Mouse (Mus musculus): Measurements from ENCODE around the gene Sorl1.

DNA sequence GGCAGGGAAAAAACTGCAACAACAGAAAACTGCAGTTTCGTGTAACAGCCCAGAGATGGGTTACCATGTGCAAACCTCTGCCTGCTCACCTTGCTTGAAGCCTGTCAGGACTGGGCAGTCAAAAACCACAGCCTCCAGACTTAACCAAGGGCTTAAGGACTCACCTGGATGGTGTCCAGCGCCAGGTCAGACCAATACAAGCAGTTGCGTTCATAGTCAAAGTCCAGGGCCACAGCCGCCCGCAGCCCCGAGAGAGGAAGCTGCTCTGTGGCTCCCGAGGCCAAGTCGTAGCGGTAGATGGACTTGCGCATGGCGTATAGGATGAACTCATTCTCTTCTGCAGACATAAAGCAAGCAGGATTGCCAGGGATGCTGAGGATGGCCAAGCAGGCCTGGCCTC is 87.2 kb downstream of the Sorl1 start:
- TF ChIP-seq CTCF (IDR thresholded peaks at IDR 0.05; ENCODE audit: low read depth, low read length) (no peak), POLR2A (IDR thresholded peaks at IDR 0.05; ENCODE audit: borderline replicate concordance, low read depth, low read length) (no peak)

Measured in bone marrow macrophage, adult 2 months (primary cell).